ENCODE assay signal across 9 mouse cellular contexts in the genomic region with DNA sequence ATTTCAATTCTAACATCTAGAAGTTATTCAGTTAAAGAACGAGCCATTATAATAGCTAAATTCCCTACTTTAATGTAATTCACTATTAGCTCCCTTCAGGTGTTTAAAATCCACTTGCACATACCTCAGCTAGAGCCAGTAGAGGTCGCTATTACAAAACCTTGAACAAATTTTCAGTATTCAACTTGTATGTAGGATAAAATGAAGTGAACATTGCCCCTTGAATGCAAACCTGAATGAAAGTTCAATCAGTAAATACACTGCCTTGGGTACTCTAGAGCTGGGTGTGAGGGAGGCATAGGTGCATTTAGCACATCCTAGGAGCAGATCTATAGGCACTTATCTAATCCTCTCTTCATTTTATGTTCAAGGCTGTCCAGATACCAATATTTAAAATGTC. TPM values are rescaled to one million over a fixed set of nuclear protein-coding genes. Genes with fewer than 3 reads are reported as not detected.
DNase-seq lines count a peak whose midpoint lies in the region; ATAC-seq and TF ChIP-seq lines count a peak whose summit lies in the region.
"Had no signal": no experiment of that assay in that cellular context is flagged by ENCODE, and none has a peak within 500 bp of the region (broad histone marks: within the 10 kb centered on the region; RNA-seq: fewer than 3 reads in every experiment).

No protein-coding gene starts in this region.

- no peak for DNase-seq in liver, embryonic 11.5 days (ENCODE audit: low spot score)
- DNase-seq in brain, embryonic 18.5 days (ENCODE audit: low read depth, low spot score) = peak; percentile 20
- no peak for DNase-seq in lung, adult 2 months
- DNase-seq in urinary bladder, adult 18-20 months (ENCODE audit: low spot score in 2 of 2) = no peak
- no peak for DNase-seq in right cerebral cortex, postnatal 14 days

- H3K27ac ChIP-seq in forebrain, embryonic 16.5 days (ENCODE audit: low read length) = no peak overlapping the region
- no peak overlapping the region for H3K27ac ChIP-seq in forebrain, embryonic 15.5 days (replicated peaks)
- H3K27ac ChIP-seq in liver, embryonic 16.5 days (ENCODE audit: low read length) = no peak overlapping the region
- no peak overlapping the region for H3K27ac ChIP-seq in liver, embryonic 11.5 days (ENCODE audit: low read depth, low read length)

- no peak overlapping the region for H3K4me3 ChIP-seq in forebrain, embryonic 16.5 days (replicated peaks; ENCODE audit: low read length)
- no peak overlapping the region for H3K4me3 ChIP-seq in forebrain, embryonic 15.5 days
- no peak overlapping the region for H3K4me3 ChIP-seq in liver, embryonic 16.5 days (ENCODE audit: low read depth, low read length)
- no peak overlapping the region for H3K4me3 ChIP-seq in liver, embryonic 11.5 days (ENCODE audit: low read depth, low read length)
- H3K4me3 ChIP-seq in lung, adult 2 months (replicated peaks; ENCODE audit: extremely low read depth, low read depth, low read length) = no peak overlapping the region
- H3K4me3 ChIP-seq: myocyte had no signal

- ATAC-seq in forebrain, embryonic 16.5 days = 0 out of 2 replicates have a peak, but pooled peaks have one; percentile 20
- no peak for ATAC-seq in forebrain, embryonic 15.5 days (replicated peaks)
- ATAC-seq in liver, embryonic 16.5 days (ENCODE audit: low read depth) = peak; percentile 16; the same call in 1 of the 2 replicates
- no peak for ATAC-seq in liver, embryonic 11.5 days (replicated peaks; ENCODE audit: low FRiP score)

- WGBS in forebrain, embryonic 16.5 days = 30% methylated on average over 2 of the region's 2 CpGs
- 30% methylated on average over 2 of the region's 2 CpGs for WGBS in forebrain, embryonic 15.5 days
- WGBS in liver, embryonic 16.5 days (ENCODE audit: insufficient replicate concordance) = 25% methylated on average over 2 of the region's 2 CpGs
- 35% methylated on average over 2 of the region's 2 CpGs for WGBS in liver, embryonic 11.5 days
- WGBS in lung, adult 2 months = 33% methylated on average over 2 of the region's 2 CpGs

- no peak overlapping the region for H3K9ac ChIP-seq in forebrain, embryonic 16.5 days (replicated peaks; ENCODE audit: low read depth, low read length)
- H3K9ac ChIP-seq in forebrain, embryonic 15.5 days (replicated peaks) = no peak overlapping the region
- no peak overlapping the region for H3K9ac ChIP-seq in liver, embryonic 16.5 days (ENCODE audit: low read depth, low read length)
- no peak overlapping the region for H3K9ac ChIP-seq in liver, embryonic 11.5 days (ENCODE audit: low read depth, low read length)

- H3K4me1 ChIP-seq in forebrain, embryonic 16.5 days (replicated peaks; ENCODE audit: control insufficient read depth, insufficient read depth, low read length) = peaks cover 4% of the 10 kb centered on the region; the same call in 1 of the 2 replicates
- no peaks in the 10 kb centered on the region for H3K4me1 ChIP-seq in forebrain, embryonic 15.5 days
- no peaks in the 10 kb centered on the region; the same call in 1 of the 2 replicates for H3K4me1 ChIP-seq in liver, embryonic 16.5 days (ENCODE audit: control insufficient read depth, low read depth, low read length)
- H3K4me1 ChIP-seq in liver, embryonic 11.5 days (replicated peaks; ENCODE audit: control insufficient read depth, insufficient read depth, low read length) = no peaks in the 10 kb centered on the region
- H3K4me1 ChIP-seq in lung, adult 2 months (ENCODE audit: control insufficient read depth, insufficient read depth, low read length) = no peaks in the 10 kb centered on the region

- TF ChIP-seq POLR2A in lung, adult 2 months (IDR thresholded peaks at IDR 0.05; ENCODE audit: borderline replicate concordance, extremely low read depth, low read depth, low read length) = no peak

- H3K4me2 ChIP-seq in forebrain, embryonic 16.5 days (ENCODE audit: low read length) = no peak overlapping the region
- no peak overlapping the region for H3K4me2 ChIP-seq in forebrain, embryonic 15.5 days (replicated peaks)
- H3K4me2 ChIP-seq in liver, embryonic 16.5 days (ENCODE audit: low read depth, low read length) = no peak overlapping the region
- no peak overlapping the region for H3K4me2 ChIP-seq in liver, embryonic 11.5 days

- TF ChIP-seq CTCF in lung, adult 2 months (IDR thresholded peaks at IDR 0.05; ENCODE audit: insufficient read depth, low read length) = peak; percentile 25; the same call in 1 of the 2 replicates

- no peaks in the 10 kb centered on the region for H3K27me3 ChIP-seq in forebrain, embryonic 16.5 days (replicated peaks; ENCODE audit: control insufficient read depth, insufficient read depth, low read length)
- H3K27me3 ChIP-seq in forebrain, embryonic 15.5 days = no peaks in the 10 kb centered on the region
- H3K27me3 ChIP-seq in liver, embryonic 16.5 days (ENCODE audit: control insufficient read depth, insufficient read depth, low read depth, low read length) = no peaks in the 10 kb centered on the region
- H3K27me3 ChIP-seq in liver, embryonic 11.5 days (replicated peaks; ENCODE audit: control insufficient read depth, insufficient read depth, low read length) = no peaks in the 10 kb centered on the region

- no peaks in the 10 kb centered on the region for H3K9me3 ChIP-seq in forebrain, embryonic 16.5 days (ENCODE audit: control insufficient read depth, low read length)
- no peaks in the 10 kb centered on the region for H3K9me3 ChIP-seq in forebrain, embryonic 15.5 days
- H3K9me3 ChIP-seq in liver, embryonic 16.5 days (replicated peaks; ENCODE audit: control insufficient read depth, low read length) = no peaks in the 10 kb centered on the region
- no peaks in the 10 kb centered on the region for H3K9me3 ChIP-seq in liver, embryonic 11.5 days (ENCODE audit: control insufficient read depth, low read length)

- H3K36me3 ChIP-seq in forebrain, embryonic 16.5 days (ENCODE audit: control insufficient read depth, insufficient read depth) = peaks cover 4% of the 10 kb centered on the region; the same call in 1 of the 2 replicates
- H3K36me3 ChIP-seq in forebrain, embryonic 15.5 days = peaks cover 14% of the 10 kb centered on the region
- H3K36me3 ChIP-seq in liver, embryonic 16.5 days (ENCODE audit: control insufficient read depth, insufficient read depth) = peaks cover 4% of the 10 kb centered on the region; the same call in 1 of the 2 replicates
- H3K36me3 ChIP-seq in liver, embryonic 11.5 days (ENCODE audit: control insufficient read depth, insufficient read depth, low read length) = 0 out of 2 replicates have a peak, but pooled peaks cover 2% of the 10 kb centered on the region

RNA-seq across cellular contexts. Expression of a gene that starts 24.6 kb away (rescaled TPM):
- polyA plus RNA-seq in forebrain, embryonic 16.5 days (2015; fragmentation: Nextera tagmentation; extraction: Ambion mirVana) = 7.6 TPM in 2 replicates
- 7.2 and 7.5 TPM in 2 replicates for polyA plus RNA-seq in forebrain, embryonic 15.5 days (2015; fragmentation: Nextera tagmentation; extraction: Ambion mirVana)
- 0.76 and 0.85 TPM in 2 replicates for polyA plus RNA-seq in liver, embryonic 16.5 days (2015; fragmentation: Nextera tagmentation; extraction: Ambion mirVana)
- polyA plus RNA-seq in liver, embryonic 11.5 days (2014; fragmentation: Nextera tagmentation; extraction: Ambion mirVana) = 4.5 and 4.7 TPM in 2 replicates
- polyA plus RNA-seq in lung, adult 2 months (2012; rRNA removed) = 2.5 and 2.9 TPM in 2 replicates

Comparison
In these comparisons a context has a peak if more than half of its experiments do, and no peak if none do; other contexts are left out.
1. ATAC-seq: peak in forebrain, embryonic 16.5 days (single experiment) and liver, embryonic 16.5 days (single experiment); none in forebrain, embryonic 15.5 days (single experiment) and liver, embryonic 11.5 days (single experiment).